ENCODE assay signal across 28 mouse cellular contexts in genomic region chr16:40294296-40294882, GRCm38 (mm10).
DNase-seq lines count a peak whose midpoint lies in the region; ATAC-seq lines count a peak whose summit lies in the region.
"Had no signal": no experiment of that assay in that cellular context is flagged by ENCODE, and none has a peak within 500 bp of the region (broad histone marks: within the 10 kb centered on the region; RNA-seq: fewer than 3 reads in every experiment).

No protein-coding gene starts in this region.

- no peak overlapping the region for H3K27ac ChIP-seq in forebrain, embryonic 14.5 days (ENCODE audit: low read depth, low read length)
- no peak overlapping the region for H3K27ac ChIP-seq in forebrain, embryonic 15.5 days (replicated peaks)
- no peak overlapping the region for H3K27ac ChIP-seq in neural tube, embryonic 11.5 days (ENCODE audit: low read depth, low read length)
- H3K27ac ChIP-seq in neural tube, embryonic 15.5 days (replicated peaks): no peak overlapping the region
- H3K27ac ChIP-seq in hindbrain, embryonic 16.5 days (ENCODE audit: low read depth, low read length): no peak overlapping the region
- H3K27ac ChIP-seq: embryonic facial prominence, embryonic 10.5 days; embryonic facial prominence, embryonic 15.5 days; forebrain, embryonic 12.5 days; heart, embryonic 13.5 days; intestine, embryonic 15.5 days; layer of hippocampus, adult 2 months; left cerebral cortex, adult 2 months; limb, embryonic 12.5 days; liver, embryonic 15.5 days had no signal

- H3K27me3 ChIP-seq in forebrain, embryonic 14.5 days (replicated peaks; ENCODE audit: control insufficient read depth, insufficient read depth, low read length): no peaks in the 10 kb centered on the region
- H3K27me3 ChIP-seq in forebrain, embryonic 15.5 days: no peaks in the 10 kb centered on the region
- H3K27me3 ChIP-seq in neural tube, embryonic 11.5 days (ENCODE audit: control insufficient read depth, insufficient read depth, low read length): no peaks in the 10 kb centered on the region
- H3K27me3 ChIP-seq in neural tube, embryonic 15.5 days (replicated peaks): no peaks in the 10 kb centered on the region
- no peaks in the 10 kb centered on the region for H3K27me3 ChIP-seq in hindbrain, embryonic 16.5 days (replicated peaks; ENCODE audit: control insufficient read depth, insufficient read depth, low read length)
- H3K27me3 ChIP-seq: embryonic facial prominence, embryonic 15.5 days; heart, embryonic 13.5 days; intestine, embryonic 15.5 days; limb, embryonic 12.5 days; liver, embryonic 15.5 days; Patski had no signal

- no peaks in the 10 kb centered on the region for H3K9me3 ChIP-seq in forebrain, embryonic 14.5 days (replicated peaks; ENCODE audit: control insufficient read depth, low read length)
- no peaks in the 10 kb centered on the region for H3K9me3 ChIP-seq in forebrain, embryonic 15.5 days
- no peaks in the 10 kb centered on the region for H3K9me3 ChIP-seq in neural tube, embryonic 11.5 days (ENCODE audit: control insufficient read depth, low read length)
- no peaks in the 10 kb centered on the region for H3K9me3 ChIP-seq in neural tube, embryonic 15.5 days (replicated peaks)
- no peaks in the 10 kb centered on the region for H3K9me3 ChIP-seq in hindbrain, embryonic 16.5 days (ENCODE audit: control insufficient read depth, low read length)
- H3K9me3 ChIP-seq: embryonic facial prominence, embryonic 10.5 days; embryonic facial prominence, embryonic 15.5 days; forebrain, embryonic 12.5 days; G1E; heart, embryonic 13.5 days; intestine, embryonic 15.5 days; limb, embryonic 12.5 days; liver, embryonic 15.5 days had no signal

- 63% methylated on average over 4 of the region's 4 CpGs for WGBS in forebrain, embryonic 14.5 days
- WGBS in forebrain, embryonic 15.5 days: 60% methylated on average over 4 of the region's 4 CpGs
- 67% methylated on average over 4 of the region's 4 CpGs for WGBS in neural tube, embryonic 11.5 days
- WGBS in neural tube, embryonic 15.5 days: 47% methylated on average over 4 of the region's 4 CpGs
- WGBS in hindbrain, embryonic 16.5 days: 29% methylated on average over 4 of the region's 4 CpGs

- H3K4me2 ChIP-seq in forebrain, embryonic 14.5 days (ENCODE audit: low read length): no peak overlapping the region
- H3K4me2 ChIP-seq in forebrain, embryonic 15.5 days (replicated peaks): no peak overlapping the region
- no peak overlapping the region for H3K4me2 ChIP-seq in neural tube, embryonic 11.5 days (ENCODE audit: low read depth)
- no peak overlapping the region for H3K4me2 ChIP-seq in neural tube, embryonic 15.5 days
- H3K4me2 ChIP-seq in hindbrain, embryonic 16.5 days (ENCODE audit: low read length): no peak overlapping the region
- H3K4me2 ChIP-seq: embryonic facial prominence, embryonic 15.5 days; forebrain, embryonic 12.5 days; heart, embryonic 13.5 days; intestine, embryonic 15.5 days; limb, embryonic 12.5 days; liver, embryonic 15.5 days; lung, embryonic 14.5 days had no signal

- H3K9ac ChIP-seq in forebrain, embryonic 14.5 days (ENCODE audit: low read length): no peak overlapping the region
- no peak overlapping the region for H3K9ac ChIP-seq in forebrain, embryonic 15.5 days (replicated peaks)
- H3K9ac ChIP-seq in neural tube, embryonic 11.5 days (ENCODE audit: low read length): no peak overlapping the region
- H3K9ac ChIP-seq in neural tube, embryonic 15.5 days (replicated peaks): no peak overlapping the region
- no peak overlapping the region for H3K9ac ChIP-seq in hindbrain, embryonic 16.5 days (ENCODE audit: low read depth, low read length)
- H3K9ac ChIP-seq: embryonic facial prominence, embryonic 15.5 days; forebrain, embryonic 12.5 days; heart, embryonic 13.5 days; intestine, embryonic 15.5 days; limb, embryonic 12.5 days; liver, embryonic 15.5 days; lung, embryonic 14.5 days had no signal

- no peaks in the 10 kb centered on the region for H3K4me1 ChIP-seq in forebrain, embryonic 14.5 days (ENCODE audit: control insufficient read depth, insufficient read depth, low read length)
- peaks cover 3% of the 10 kb centered on the region; the same call in 1 of the 2 replicates for H3K4me1 ChIP-seq in forebrain, embryonic 15.5 days
- no peaks in the 10 kb centered on the region for H3K4me1 ChIP-seq in neural tube, embryonic 11.5 days (ENCODE audit: control insufficient read depth, insufficient read depth, low read length)
- H3K4me1 ChIP-seq in neural tube, embryonic 15.5 days: no peaks in the 10 kb centered on the region
- H3K4me1 ChIP-seq in hindbrain, embryonic 16.5 days (ENCODE audit: control insufficient read depth, insufficient read depth, low read depth, low read length): no peaks in the 10 kb centered on the region
- H3K4me1 ChIP-seq: embryonic facial prominence, embryonic 10.5 days; embryonic facial prominence, embryonic 15.5 days; heart, embryonic 13.5 days; intestine, embryonic 15.5 days; limb, embryonic 12.5 days; liver, embryonic 15.5 days had no signal

- H3K4me3 ChIP-seq in forebrain, embryonic 14.5 days (ENCODE audit: low read depth, low read length): no peak overlapping the region
- H3K4me3 ChIP-seq in forebrain, embryonic 15.5 days: no peak overlapping the region
- H3K4me3 ChIP-seq in neural tube, embryonic 11.5 days (ENCODE audit: low read depth, low read length): no peak overlapping the region
- H3K4me3 ChIP-seq in neural tube, embryonic 15.5 days (replicated peaks): no peak overlapping the region
- H3K4me3 ChIP-seq in hindbrain, embryonic 16.5 days (ENCODE audit: low read length): no peak overlapping the region
- H3K4me3 ChIP-seq: embryonic facial prominence, embryonic 10.5 days; embryonic facial prominence, embryonic 15.5 days; forebrain, embryonic 12.5 days; heart, embryonic 13.5 days; intestine, embryonic 15.5 days; layer of hippocampus, adult 2 months; left cerebral cortex, adult 2 months; limb, embryonic 12.5 days; liver, embryonic 15.5 days had no signal

- ATAC-seq in forebrain, embryonic 14.5 days: no peak
- ATAC-seq in forebrain, embryonic 15.5 days (replicated peaks): no peak
- ATAC-seq in neural tube, embryonic 11.5 days (ENCODE audit: insufficient read depth, low FRiP score, low TSS enrichment): no peak
- ATAC-seq in neural tube, embryonic 15.5 days (ENCODE audit: low FRiP score): no peak; the same call in 1 of the 2 replicates
- ATAC-seq in hindbrain, embryonic 16.5 days: peak; percentile 34; the same call in 1 of the 2 replicates
- no peak for ATAC-seq in megakaryocyte-erythroid progenitor cell, adult 5-6 weeks (replicated peaks; ENCODE audit: low FRiP score, low TSS enrichment, poor library complexity, severe bottlenecking)
- ATAC-seq: intestine, embryonic 15.5 days; Patski had no signal

- peak; percentile 13 for DNase-seq in forebrain, embryonic 14.5 days (ENCODE audit: low spot score)
- peak; percentile 24 for DNase-seq in neural tube, embryonic 11.5 days (ENCODE audit: low spot score)
- DNase-seq in retina, postnatal 1 day: peak; percentile 72
- DNase-seq in cerebellum, adult 18-20 months: no peak
- DNase-seq: adrenal gland, postnatal 14 days; cerebellum, adult 11-12 months; cerebellum, postnatal 14 days; heart, postnatal 10 days; kidney, adult 2 months; kidney, postnatal 36 days; lung, embryonic 14.5 days; lung, postnatal 14 days; thymus, postnatal 4 days had no signal

- H3K36me3 ChIP-seq in forebrain, embryonic 14.5 days (ENCODE audit: control insufficient read depth, insufficient read depth, low read length): no peaks in the 10 kb centered on the region
- no peaks in the 10 kb centered on the region for H3K36me3 ChIP-seq in forebrain, embryonic 15.5 days
- no peaks in the 10 kb centered on the region for H3K36me3 ChIP-seq in neural tube, embryonic 11.5 days (ENCODE audit: control insufficient read depth, insufficient read depth, low read length)
- no peaks in the 10 kb centered on the region for H3K36me3 ChIP-seq in neural tube, embryonic 15.5 days
- H3K36me3 ChIP-seq in hindbrain, embryonic 16.5 days (ENCODE audit: control insufficient read depth, insufficient read depth, low read length): no peaks in the 10 kb centered on the region
- H3K36me3 ChIP-seq: embryonic facial prominence, embryonic 10.5 days; embryonic facial prominence, embryonic 15.5 days; forebrain, embryonic 12.5 days; G1E; heart, embryonic 13.5 days; intestine, embryonic 15.5 days; limb, embryonic 12.5 days; liver, embryonic 15.5 days had no signal

Comparison
In these comparisons a context has a peak if more than half of its experiments do, and no peak if none do; other contexts are left out.
1. DNase-seq: peak in forebrain, embryonic 14.5 days (single experiment), neural tube, embryonic 11.5 days (single experiment) and retina, postnatal 1 day (single experiment); none in cerebellum, adult 18-20 months (0 of 2).